Mouse (Mus musculus): Measurements from ENCODE around the gene Gm136. TPM values are rescaled to one million over a fixed set of nuclear protein-coding genes. Genes with fewer than 3 reads are reported as not detected.

The Gm136 gene
- total RNA-seq, 4 experiments from 2014 or later: not detected

GRCm38 (mm10) chr4:34715062-34715461 is 41.0 kb downstream of the Gm136 start:
- DNase-seq (ENCODE audit: low spot score): no peak

GRCm38 (mm10) chr4:34708127-34708526 is 47.9 kb downstream of the Gm136 start:
- no peak for DNase-seq (ENCODE audit: low spot score)

GRCm38 (mm10) chr4:34707248-34707647 is 48.8 kb downstream of the Gm136 start:
- DNase-seq (ENCODE audit: low spot score): no peak

DNA sequence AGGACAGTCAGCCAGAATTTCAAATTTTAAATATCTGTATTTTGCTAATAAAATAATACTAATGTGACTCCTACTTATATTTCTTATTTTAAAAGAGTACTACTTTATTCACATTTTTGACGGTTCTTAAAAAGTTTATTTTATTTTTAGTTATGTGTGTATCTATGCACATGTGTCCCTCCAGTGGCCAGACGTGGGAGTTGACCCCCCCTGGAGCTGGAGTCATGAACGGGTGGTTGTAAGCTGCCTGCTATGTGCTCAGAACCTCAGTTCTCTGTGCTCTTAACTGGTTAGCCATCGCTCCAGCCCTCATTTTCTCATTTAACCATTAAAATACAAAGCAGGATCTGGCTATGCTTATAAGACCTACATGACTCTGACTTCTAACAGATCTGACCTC is 53.0 kb downstream of the Gm136 start:
- DNase-seq (ENCODE audit: low spot score): no peak

GRCm38 (mm10) chr4:34702231-34702630 is 53.8 kb downstream of the Gm136 start:
- no peak for DNase-seq (ENCODE audit: low spot score)

GRCm38 (mm10) chr4:34701528-34701927 is 54.5 kb downstream of the Gm136 start:
- peak; percentile 23 for DNase-seq (ENCODE audit: low spot score)

Other genes starting within 250 kb of the Gm136 start
- gene Akirin2, start 205.3 kb downstream of the Gm136 start, total RNA-seq (2022): 10 to 100 TPM; 53.3 to 58.5 (median 56.8) TPM
- 10 to 100 TPM; 32.9 to 36.3 (median 34.1) TPM for gene Orc3, start 141.3 kb downstream of the Gm136 start, total RNA-seq (2022)
- 10 to 100 TPM; 23.0 to 27.2 (median 26.1) TPM for gene Rars2, start 141.3 kb downstream of the Gm136 start, total RNA-seq (2022)
- gene Slc35a1, start 68.8 kb downstream of the Gm136 start, total RNA-seq (2022): 10 to 100 TPM; 12.8 to 15.3 (median 13.9) TPM
- under 1 TPM in 3 of 4 experiments, not detected in 1; 0.13 to 0.34 (median 0.34) TPM for gene Cfap206, start 26.1 kb downstream of the Gm136 start, total RNA-seq (2022)
- 10 to 100 TPM; 60.6 to 80.8 (median 65.2) TPM for gene Smim8, start 22.2 kb upstream of the Gm136 start, total RNA-seq (2022)
- gene Zfp292, start 126.7 kb upstream of the Gm136 start, total RNA-seq (2022): 10 to 100 TPM; 13.0 to 16.2 (median 14.5) TPM
- not detected for gene Cga, start 137.5 kb upstream of the Gm136 start, total RNA-seq (2022)

Measured in heart, adult 8-10 months (tissue).